Mouse (Mus musculus) midbrain, embryonic 13.5 days (tissue): ENCODE data around the gene Ppt1. TPM values are rescaled to one million over a fixed set of nuclear protein-coding genes. Genes with fewer than 3 reads are reported as not detected.

Experiments used
- ATAC-seq: fragments of 200-750 bp; cut with Nextera tagmentation; 2 replicates; pipeline ENCODE4 v1.8.0; 2017; ENCODE audit warnings: mild to moderate bottlenecking, moderate TSS enrichment, moderate library complexity
- H3K27ac ChIP-seq: fragments of 300-500 bp; sonication (generic); 2 replicates; pipeline ENCODE4 v1.5.1; 2015; ENCODE audit warnings: inconsistent platforms, mild to moderate bottlenecking, moderate library complexity
- H3K27me3 ChIP-seq: fragments of 300-500 bp; sonication (generic); 2 replicates; pipeline ENCODE4 v1.6.1; 2015; ENCODE audit warnings: mild to moderate bottlenecking, inconsistent platforms
- H3K36me3 ChIP-seq: fragments of 300-500 bp; sonication (generic); 2 replicates; pipeline ENCODE4 v1.6.1; 2015; ENCODE audit warnings: mild to moderate bottlenecking, inconsistent platforms
- H3K4me1 ChIP-seq: fragments of 300-500 bp; sonication (generic); replicated peaks from 2 replicates; pipeline ENCODE4 v1.6.1; 2015; ENCODE audit warnings: inconsistent platforms
- H3K4me2 ChIP-seq: fragments of 300-500 bp; sonication (generic); replicated peaks from 2 replicates; pipeline ENCODE4 v1.6.1; 2015; ENCODE audit warnings: moderate library complexity, mild to moderate bottlenecking, inconsistent platforms
- H3K4me3 ChIP-seq: fragments of 300-500 bp; sonication (generic); replicated peaks from 2 replicates; pipeline ENCODE4 v1.5.1; 2015; ENCODE audit warnings: mild to moderate bottlenecking, inconsistent platforms
- H3K9ac ChIP-seq: fragments of 300-500 bp; sonication (generic); replicated peaks from 2 replicates; pipeline ENCODE4 v1.6.1; 2015; ENCODE audit warnings: mild to moderate bottlenecking, inconsistent platforms
- H3K9me3 ChIP-seq: fragments of 300-500 bp; sonication (generic); 2 replicates; pipeline ENCODE4 v1.6.1; 2016; ENCODE audit warnings: mild to moderate bottlenecking, inconsistent platforms
- WGBS: fragments of 180-500 bp; shearing (Covaris S2); methylation state at CpG from one replicate; pipeline ENCODE4 v1.1.7; 2015; 5-methylcytosine and 5-hydroxymethylcytosine counted together
- polyA plus RNA-seq: library from polyadenylated mRNA; unstranded; fragments of >200 nt; fragmentation: Nextera tagmentation; extraction: Ambion mirVana; gene quantifications from 2 replicates; pipeline ENCODE4 v1.2.1, GENCODE M21; 2015

Gene Ppt1
- polyA plus RNA-seq, 1 experiment from 2014 or later = 81.8 TPM

GRCm38 (mm10) chr4:122837994-122838393 lies 2.0 kb downstream of the Ppt1 start:
- H3K27ac ChIP-seq = no peak overlapping the region
- WGBS = 67% methylated on average over 2 of the region's 2 CpGs
- no peak overlapping the region for H3K4me2 ChIP-seq
- peaks cover 19% of the 10 kb centered on the region for H3K36me3 ChIP-seq
- H3K9ac ChIP-seq = no peak overlapping the region
- H3K9me3 ChIP-seq = 0 out of 2 replicates have a peak, but pooled peaks cover 4% of the 10 kb centered on the region
- no peak for ATAC-seq
- no peak overlapping the region for H3K4me3 ChIP-seq
- no peaks in the 10 kb centered on the region for H3K27me3 ChIP-seq
- H3K4me1 ChIP-seq = peaks cover 34% of the 10 kb centered on the region

GRCm38 (mm10) chr4:122838416-122838815 lies 2.4 kb downstream of the Ppt1 start:
- no peak overlapping the region for H3K4me3 ChIP-seq
- no peak overlapping the region for H3K9ac ChIP-seq
- H3K27ac ChIP-seq = no peak overlapping the region
- H3K4me1 ChIP-seq = peaks cover 34% of the 10 kb centered on the region
- H3K36me3 ChIP-seq = peaks cover 19% of the 10 kb centered on the region
- 0 out of 2 replicates have a peak, but pooled peaks cover 4% of the 10 kb centered on the region for H3K9me3 ChIP-seq
- ATAC-seq = no peak
- 79% methylated on average over 1 of the region's 1 CpGs for WGBS
- H3K4me2 ChIP-seq = no peak overlapping the region
- H3K27me3 ChIP-seq = no peaks in the 10 kb centered on the region

GRCm38 (mm10) chr4:122848150-122848621 lies 12.1 kb downstream of the Ppt1 start:
- peaks cover 85% of the 10 kb centered on the region for H3K36me3 ChIP-seq

GRCm38 (mm10) chr4:122851535-122851934 lies 15.5 kb downstream of the Ppt1 start:
- Histone ChIP-seq H3K4me1 (no peaks in the 10 kb centered on the region), H3K36me3 (peaks cover 90% of the 10 kb centered on the region), H3K27ac (no peak overlapping the region), H3K9ac (no peak overlapping the region), H3K4me2 (no peak overlapping the region), H3K4me3 (no peak overlapping the region), H3K27me3 (no peaks in the 10 kb centered on the region), H3K9me3 (no peaks in the 10 kb centered on the region)
- no peak for ATAC-seq

More at GRCm38 (mm10) chr4:122848150-122848621, 12.1 kb downstream of the Ppt1 start:
- ATAC-seq = no peak
- Histone ChIP-seq H3K27ac (no peak overlapping the region), H3K4me2 (no peak overlapping the region), H3K9ac (no peak overlapping the region), H3K4me3 (no peak overlapping the region), H3K27me3 (no peaks in the 10 kb centered on the region), H3K9me3 (no peaks in the 10 kb centered on the region), H3K4me1 (no peaks in the 10 kb centered on the region)
- 91% methylated on average over 13 of the region's 13 CpGs for WGBS

- 75% methylated on average over 2 of the region's 2 CpGs for WGBS
- Histone ChIP-seq H3K27ac (no peak overlapping the region), H3K9ac (no peak overlapping the region), H3K4me2 (no peak overlapping the region), H3K36me3 (peaks cover 91% of the 10 kb centered on the region), H3K9me3 (no peaks in the 10 kb centered on the region), H3K27me3 (no peaks in the 10 kb centered on the region), H3K4me3 (no peak overlapping the region), H3K4me1 (no peaks in the 10 kb centered on the region)
- no peak for ATAC-seq
These were observed 17.6 kb downstream of the Ppt1 start for GRCm38 (mm10) chr4:122853691-122854090.

GRCm38 (mm10) chr4:122854770-122855169 lies 18.7 kb downstream of the Ppt1 start:
- Histone ChIP-seq H3K9me3 (no peaks in the 10 kb centered on the region), H3K4me3 (no peak overlapping the region), H3K27ac (no peak overlapping the region), H3K4me2 (no peak overlapping the region), H3K27me3 (no peaks in the 10 kb centered on the region), H3K36me3 (peaks cover 90% of the 10 kb centered on the region), H3K9ac (no peak overlapping the region), H3K4me1 (no peaks in the 10 kb centered on the region)
- 95% methylated on average over 4 of the region's 4 CpGs for WGBS
- no peak for ATAC-seq

GRCm38 (mm10) chr4:122857909-122858308 lies 21.9 kb downstream of the Ppt1 start:
- ATAC-seq = no peak
- Histone ChIP-seq H3K27me3 (no peaks in the 10 kb centered on the region), H3K36me3 (peaks cover 87% of the 10 kb centered on the region), H3K4me2 (no peak overlapping the region), H3K27ac (no peak overlapping the region), H3K4me1 (no peaks in the 10 kb centered on the region), H3K4me3 (no peak overlapping the region), H3K9ac (no peak overlapping the region), H3K9me3 (no peaks in the 10 kb centered on the region)
- WGBS = 46% methylated on average over 2 of the region's 2 CpGs

GRCm38 (mm10) chr4:122859096-122859674 lies 23.1 kb downstream of the Ppt1 start:
- Histone ChIP-seq H3K27me3 (no peaks in the 10 kb centered on the region), H3K4me3 (no peak overlapping the region), H3K9ac (no peak overlapping the region), H3K9me3 (no peaks in the 10 kb centered on the region), H3K36me3 (peaks cover 88% of the 10 kb centered on the region), H3K27ac (no peak overlapping the region), H3K4me1 (no peaks in the 10 kb centered on the region), H3K4me2 (no peak overlapping the region)
- 82% methylated on average over 6 of the region's 6 CpGs for WGBS
- no peak for ATAC-seq

- Histone ChIP-seq H3K9me3 (no peaks in the 10 kb centered on the region), H3K27ac (no peak overlapping the region), H3K4me2 (no peak overlapping the region), H3K4me1 (no peaks in the 10 kb centered on the region), H3K9ac (no peak overlapping the region), H3K27me3 (no peaks in the 10 kb centered on the region), H3K36me3 (peaks cover 88% of the 10 kb centered on the region), H3K4me3 (no peak overlapping the region)
- 94% methylated on average over 4 of the region's 4 CpGs for WGBS
- ATAC-seq = no peak
These were observed 25.8 kb downstream of the Ppt1 start for GRCm38 (mm10) chr4:122861836-122862235.

GRCm38 (mm10) chr4:122868041-122868440 lies 32.0 kb downstream of the Ppt1 start:
- whole genome bisulfite sequencing = 94% methylated on average over 1 of the region's 1 CpGs
- Histone ChIP-seq H3K27me3 (no peaks in the 10 kb centered on the region), H3K36me3 (peaks cover 77% of the 10 kb centered on the region), H3K27ac (no peak overlapping the region), H3K4me3 (no peak overlapping the region), H3K9me3 (no peaks in the 10 kb centered on the region), H3K4me1 (no peaks in the 10 kb centered on the region), H3K4me2 (no peak overlapping the region), H3K9ac (no peak overlapping the region)
- ATAC-seq = no peak

- H3K4me2 ChIP-seq = no peak overlapping the region
- no peaks in the 10 kb centered on the region for H3K27me3 ChIP-seq
- ATAC-seq = no peak
- H3K27ac ChIP-seq = no peak overlapping the region
- no peak overlapping the region for H3K4me3 ChIP-seq
- no peaks in the 10 kb centered on the region for H3K9me3 ChIP-seq
- peaks cover 58% of the 10 kb centered on the region for H3K36me3 ChIP-seq
- H3K9ac ChIP-seq = no peak overlapping the region
- no peaks in the 10 kb centered on the region for H3K4me1 ChIP-seq
These were observed 34.0 kb downstream of the Ppt1 start for GRCm38 (mm10) chr4:122870027-122870426.

GRCm38 (mm10) chr4:122870741-122871140 lies 34.7 kb downstream of the Ppt1 start:
- Histone ChIP-seq H3K9ac (no peak overlapping the region), H3K4me3 (no peak overlapping the region), H3K9me3 (no peaks in the 10 kb centered on the region), H3K4me2 (no peak overlapping the region), H3K27ac (no peak overlapping the region), H3K27me3 (no peaks in the 10 kb centered on the region), H3K36me3 (peaks cover 51% of the 10 kb centered on the region), H3K4me1 (no peaks in the 10 kb centered on the region)
- 90% methylated on average over 5 of the region's 5 CpGs for WGBS
- no peak for ATAC-seq

- WGBS = 93% methylated on average over 11 of the region's 11 CpGs
- no peak overlapping the region for H3K27ac ChIP-seq
- H3K4me3 ChIP-seq = no peak overlapping the region
- H3K27me3 ChIP-seq = no peaks in the 10 kb centered on the region
- no peaks in the 10 kb centered on the region for H3K9me3 ChIP-seq
- H3K36me3 ChIP-seq = peaks cover 46% of the 10 kb centered on the region
- no peak for ATAC-seq
- no peaks in the 10 kb centered on the region for H3K4me1 ChIP-seq
- no peak overlapping the region for H3K9ac ChIP-seq
- no peak overlapping the region for H3K4me2 ChIP-seq
These were observed 35.2 kb downstream of the Ppt1 start for GRCm38 (mm10) chr4:122871269-122871668.
